Mouse (Mus musculus): ENCODE data around the gene Tbc1d9b. TPM values are rescaled to one million over a fixed set of nuclear protein-coding genes. Genes with fewer than 3 reads are reported as not detected.
A peak's percentile ranks its signal among the peaks of the same experiment; 100 is the strongest.

The Tbc1d9b gene
- polyA plus RNA-seq, 1 experiment, result 36.3 TPM

- peak; percentile 95 for DNase-seq (ENCODE audit: low spot score)
Measured at GRCm38 (mm10) chr11:50210505-50211151, 79.4 kb downstream of the Tbc1d9b start, which contains the start of the genes Sqstm1 and Mgat4b. TSS of gene Sqstm1 (minus strand) at chr11:50210827. TSS of gene Mgat4b (plus strand) at chr11:50210890.

- no peak for DNase-seq (ENCODE audit: low spot score)
Measured at GRCm38 (mm10) chr11:50211322-50212059, 80.3 kb downstream of the Tbc1d9b start.

- DNase-seq (ENCODE audit: low spot score), result no peak
Measured at GRCm38 (mm10) chr11:50212060-50212739, 81.0 kb downstream of the Tbc1d9b start.

- DNase-seq (ENCODE audit: low spot score), result peak; percentile 72
Measured at GRCm38 (mm10) chr11:50212848-50213758, 81.9 kb downstream of the Tbc1d9b start.

GRCm38 (mm10) chr11:50214631-50215030, 83.4 kb downstream of the Tbc1d9b start:
- no peak for DNase-seq (ENCODE audit: low spot score)

GRCm38 (mm10) chr11:50215633-50216032, 84.4 kb downstream of the Tbc1d9b start:
- DNase-seq (ENCODE audit: low spot score), result no peak

- no peak for DNase-seq (ENCODE audit: low spot score)
Measured at GRCm38 (mm10) chr11:50216724-50217366, 85.6 kb downstream of the Tbc1d9b start.

GRCm38 (mm10) chr11:50217811-50218210, 86.6 kb downstream of the Tbc1d9b start:
- no peak for DNase-seq (ENCODE audit: low spot score)

GRCm38 (mm10) chr11:50219833-50220232, 88.6 kb downstream of the Tbc1d9b start:
- no peak for DNase-seq (ENCODE audit: low spot score)

Other genes with a start within 250 kb of the Tbc1d9b start
- 2.0 and 2.5 TPM in 2 replicates for gene Rasgef1c, start 229.6 kb upstream of the Tbc1d9b start, polyA plus RNA-seq (2012; rRNA removed)
- gene Rnf130, start 106.0 kb upstream of the Tbc1d9b start, polyA plus RNA-seq (2012; rRNA removed), result 64.3 and 69.6 TPM in 2 replicates
- 8.7 and 11.5 TPM in 2 replicates for gene Mrnip, start 43.0 kb downstream of the Tbc1d9b start, polyA plus RNA-seq (2012; rRNA removed)
- gene Sqstm1, start 79.4 kb downstream of the Tbc1d9b start, polyA plus RNA-seq (2012; rRNA removed), result 317 and 373 TPM in 2 replicates
- gene Mgat4b, start 79.5 kb downstream of the Tbc1d9b start, polyA plus RNA-seq (2012; rRNA removed), result 47.4 and 54.3 TPM in 2 replicates
- gene Ltc4s, start 107.2 kb downstream of the Tbc1d9b start, polyA plus RNA-seq (2012; rRNA removed), result 16.8 and 36.1 TPM in 2 replicates
- 12.2 and 15.2 TPM in 2 replicates for gene Maml1, start 160.9 kb downstream of the Tbc1d9b start, polyA plus RNA-seq (2012; rRNA removed)
- gene Canx, start 194.3 kb downstream of the Tbc1d9b start, polyA plus RNA-seq (2012; rRNA removed), result 177 and 247 TPM in 2 replicates
- gene Cby3, start 223.1 kb downstream of the Tbc1d9b start, polyA plus RNA-seq (2012; rRNA removed), result 0.12 and 0.25 TPM in 2 replicates
- gene Hnrnph1, start 245.6 kb downstream of the Tbc1d9b start, polyA plus RNA-seq (2012; rRNA removed), result 251 and 299 TPM in 2 replicates